Mouse (Mus musculus): Measurements from ENCODE around the gene Amd1. TPM values are rescaled to one million over a fixed set of nuclear protein-coding genes. Genes with fewer than 3 reads are reported as not detected.

The Amd1 gene
- total RNA-seq, 2 experiments from 2014 or later, result 94.9 to 998 TPM

DNA sequence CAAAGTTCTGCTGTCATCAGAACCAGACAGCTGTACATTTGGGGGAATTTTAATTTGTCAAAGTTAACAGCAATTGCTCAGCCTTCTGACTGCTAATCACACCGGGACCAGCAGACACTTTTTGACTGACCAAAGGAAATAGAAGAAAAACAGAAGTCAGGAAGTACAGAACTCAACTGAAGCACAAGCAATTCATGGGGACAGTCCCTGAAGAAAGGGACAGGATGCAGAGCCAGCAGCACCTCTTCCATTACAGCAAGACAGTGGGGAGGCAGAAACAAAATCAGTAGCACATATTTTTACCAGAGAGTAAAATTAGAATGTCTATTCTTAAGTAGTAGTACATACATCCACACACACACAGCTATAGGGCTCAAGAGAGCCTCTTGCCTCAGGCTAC lies 15.2 kb downstream of the Amd1 start:
- intact Hi-C loops (cut with DNase I), result no loop called here
- Histone ChIP-seq H3K27ac (no peak overlapping the region), H3K4me3 (no peak overlapping the region)
- no peak for DNase-seq
- TF ChIP-seq CTCF (IDR thresholded peaks at IDR 0.05), result no peak

DNA sequence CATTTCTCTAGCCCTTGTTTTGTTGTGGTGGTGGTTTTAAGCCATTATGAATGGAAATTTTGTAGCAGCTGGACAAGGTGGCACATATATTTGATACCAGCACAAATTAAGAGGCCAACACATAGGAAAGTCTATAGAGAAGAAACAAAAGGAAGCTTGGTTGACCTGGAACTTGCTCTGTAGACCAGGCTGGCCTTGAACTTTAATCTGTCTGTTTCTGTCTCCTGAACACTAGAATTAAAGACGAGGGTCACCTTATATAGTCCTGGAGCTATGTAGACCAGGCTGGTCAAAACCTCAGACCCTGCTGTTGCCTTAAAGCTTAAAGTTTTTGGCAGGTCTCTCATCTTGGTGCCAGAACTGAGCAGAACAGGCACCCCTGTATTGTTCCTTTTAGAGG lies 16.4 kb downstream of the Amd1 start:
- no peak for DNase-seq
- intact Hi-C loops (cut with DNase I), result no loop called here

DNA sequence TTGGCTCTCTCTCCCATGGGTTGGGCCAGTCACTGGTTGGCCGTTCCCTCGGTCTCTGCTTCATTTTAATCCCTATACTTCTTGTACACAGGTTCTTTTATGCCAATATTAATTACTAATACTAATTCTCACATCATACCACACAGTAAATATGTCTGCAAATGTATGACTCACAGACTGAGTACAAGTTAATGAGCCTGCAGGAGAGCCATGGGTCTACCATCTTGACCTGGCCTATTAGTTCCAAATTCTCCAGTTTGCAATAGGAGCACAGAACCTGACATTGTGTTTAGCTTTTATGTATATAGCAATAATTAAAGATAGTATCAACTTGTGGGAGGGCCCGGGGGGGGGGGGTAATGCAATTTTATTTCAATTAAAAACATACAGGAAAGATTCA lies 17.0 kb downstream of the Amd1 start:
- H3K4me3 ChIP-seq, result no peak overlapping the region
- no peak for DNase-seq
- intact Hi-C loops (cut with DNase I), result no loop called here
- H3K27ac ChIP-seq, result no peak overlapping the region
- no peak for TF ChIP-seq CTCF (IDR thresholded peaks at IDR 0.05)

More for the DNA sequence above, 16.4 kb downstream of the Amd1 start:
- H3K27ac ChIP-seq, result no peak overlapping the region
- no peak for TF ChIP-seq CTCF (IDR thresholded peaks at IDR 0.05)
- H3K4me3 ChIP-seq, result no peak overlapping the region

DNA sequence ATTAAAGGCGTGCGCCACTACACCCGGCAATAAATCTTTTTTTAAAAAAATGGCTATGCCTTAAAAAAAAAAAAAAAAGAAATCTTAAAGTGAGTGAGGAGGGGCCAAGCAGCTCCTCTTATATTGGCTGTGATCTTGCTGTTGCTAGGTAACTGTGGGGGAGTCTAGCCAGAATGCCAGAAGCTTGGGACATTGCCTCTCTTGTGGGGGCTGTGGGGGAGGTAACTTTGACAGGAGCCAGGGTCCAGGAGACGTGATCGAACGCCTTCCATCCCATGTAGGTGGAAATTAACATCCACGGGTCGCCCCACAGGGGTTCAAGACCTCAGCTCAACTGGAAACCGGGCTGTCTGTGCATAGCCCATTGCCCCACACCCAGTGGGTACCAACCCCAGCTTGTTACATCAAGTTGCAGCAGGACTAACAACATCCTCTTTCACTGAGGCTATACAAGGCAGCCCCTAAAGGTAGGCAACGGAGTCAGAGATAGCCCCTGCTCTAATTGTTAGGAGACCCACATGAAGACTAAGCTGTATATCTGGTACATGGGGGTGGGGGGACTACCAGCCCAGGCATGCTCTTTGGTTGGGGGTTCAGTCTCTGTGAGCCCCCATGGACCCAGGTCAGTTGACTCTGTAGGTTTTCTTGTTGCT lies 17.7 kb downstream of the Amd1 start:
- no peak for TF ChIP-seq CTCF (IDR thresholded peaks at IDR 0.05)
- Histone ChIP-seq H3K27ac (no peak overlapping the region), H3K4me3 (no peak overlapping the region)
- DNase-seq, result peak; percentile 27
- intact Hi-C loops (cut with DNase I), result no loop called here

GRCm38 (mm10) chr10:40283636-40284035 lies 18.4 kb downstream of the Amd1 start:
- intact Hi-C loops (cut with DNase I), result no loop called here
- DNase-seq, result peak; percentile 55
- no peak for TF ChIP-seq CTCF (IDR thresholded peaks at IDR 0.05)
- H3K4me3 ChIP-seq, result no peak overlapping the region
- no peak overlapping the region for H3K27ac ChIP-seq

DNA sequence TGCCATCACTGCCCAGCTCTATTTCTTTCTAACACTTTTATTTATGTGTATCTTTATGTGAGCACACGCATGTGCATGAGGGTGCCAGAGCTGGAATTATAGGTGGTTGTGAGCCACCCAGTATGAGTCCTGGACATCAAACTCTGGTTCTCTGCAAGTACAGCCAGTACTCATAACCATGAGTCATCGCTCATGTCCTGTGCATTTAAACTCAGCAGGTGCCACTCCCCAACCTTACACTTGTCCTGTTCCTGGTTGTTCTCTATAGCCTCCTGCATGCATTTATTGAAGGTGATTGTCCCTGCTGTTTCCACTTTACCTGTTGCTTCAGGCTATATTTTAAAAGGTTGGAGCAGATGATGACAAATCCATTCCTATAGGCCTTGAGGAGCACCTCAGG lies 20.4 kb downstream of the Amd1 start:
- intact Hi-C loops (cut with DNase I), result no loop called here
- H3K4me3 ChIP-seq, result no peak overlapping the region
- H3K27ac ChIP-seq, result no peak overlapping the region
- DNase-seq, result no peak
- TF ChIP-seq CTCF (IDR thresholded peaks at IDR 0.05), result no peak

GRCm38 (mm10) chr10:40278317-40278716 lies 23.7 kb downstream of the Amd1 start:
- TF ChIP-seq CTCF (IDR thresholded peaks at IDR 0.05), result no peak
- DNase-seq, result no peak
- intact Hi-C loops (cut with DNase I), result no loop called here
- Histone ChIP-seq H3K27ac (no peak overlapping the region), H3K4me3 (no peak overlapping the region)

GRCm38 (mm10) chr10:40275991-40276390 lies 26.0 kb downstream of the Amd1 start:
- intact Hi-C loops (cut with DNase I), result no loop called here
- no peak overlapping the region for H3K27ac ChIP-seq
- no peak overlapping the region for H3K4me3 ChIP-seq
- no peak for DNase-seq
- no peak for TF ChIP-seq CTCF (IDR thresholded peaks at IDR 0.05)

DNA sequence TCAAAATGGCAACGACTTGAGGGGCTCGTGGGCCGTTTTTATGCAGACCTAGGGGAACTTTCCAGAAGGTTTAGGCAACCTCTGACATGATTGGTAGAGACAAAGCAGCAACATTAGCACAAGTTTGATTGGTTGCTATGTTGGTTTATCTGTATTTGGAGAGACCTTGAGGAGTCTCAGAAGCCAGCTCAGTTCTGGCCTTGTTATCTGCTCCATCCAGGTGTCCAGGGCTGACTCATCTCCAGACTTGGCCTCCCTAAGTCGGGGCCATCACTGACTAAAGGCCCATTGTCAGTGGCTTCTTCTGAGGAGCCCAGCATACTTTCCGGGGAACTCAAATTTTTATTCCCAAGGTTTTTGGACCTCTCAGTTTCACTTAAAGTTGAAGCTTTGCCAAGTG lies 28.0 kb downstream of the Amd1 start:
- Histone ChIP-seq H3K27ac (no peak overlapping the region), H3K4me3 (no peak overlapping the region)
- no peak for TF ChIP-seq CTCF (IDR thresholded peaks at IDR 0.05)
- no peak for DNase-seq
- intact Hi-C loops (cut with DNase I), result no loop called here

GRCm38 (mm10) chr10:40271216-40271615 lies 30.8 kb downstream of the Amd1 start:
- DNase-seq, result no peak
- Histone ChIP-seq H3K27ac (no peak overlapping the region), H3K4me3 (no peak overlapping the region)
- intact Hi-C loops (cut with DNase I), result no loop called here
- TF ChIP-seq CTCF (IDR thresholded peaks at IDR 0.05), result no peak

DNA sequence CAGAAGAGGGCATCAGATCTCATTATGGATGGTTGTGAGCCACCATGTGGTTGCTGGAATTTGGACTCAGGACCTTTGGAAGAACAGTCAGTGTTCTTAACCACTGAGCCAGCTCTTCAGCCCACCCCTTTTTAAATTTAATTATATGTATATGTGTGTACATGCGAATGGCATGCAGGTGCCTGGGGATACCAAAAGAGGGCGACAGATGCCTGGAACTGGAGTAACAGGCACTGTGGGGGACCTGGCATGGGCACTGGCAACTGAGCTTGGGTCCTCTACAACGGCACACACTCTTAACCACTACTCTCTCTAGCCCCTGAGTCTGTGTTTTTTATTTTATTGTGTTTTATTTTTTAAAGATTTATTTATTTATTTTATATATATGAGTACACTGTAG lies 37.1 kb downstream of the Amd1 start:
- TF ChIP-seq CTCF (IDR thresholded peaks at IDR 0.05), result peak; percentile 15; the same call in 1 of the 2 replicates
- H3K4me3 ChIP-seq, result no peak overlapping the region
- no peak for DNase-seq
- no peak overlapping the region for H3K27ac ChIP-seq
- intact Hi-C loops (cut with DNase I), result no loop called here

- intact Hi-C loops (cut with DNase I), result no loop called here
- Histone ChIP-seq H3K27ac (no peak overlapping the region), H3K4me3 (no peak overlapping the region)
- TF ChIP-seq CTCF (IDR thresholded peaks at IDR 0.05), result no peak
- DNase-seq, result no peak
These were observed 38.3 kb downstream of the Amd1 start for GRCm38 (mm10) chr10:40263691-40264090.

- intact Hi-C loops (cut with DNase I), result no loop called here
- no peak for DNase-seq
- no peak overlapping the region for H3K4me3 ChIP-seq
- H3K27ac ChIP-seq, result no peak overlapping the region
- no peak for TF ChIP-seq CTCF (IDR thresholded peaks at IDR 0.05)
These were observed 39.8 kb downstream of the Amd1 start for GRCm38 (mm10) chr10:40262200-40262599.

DNA sequence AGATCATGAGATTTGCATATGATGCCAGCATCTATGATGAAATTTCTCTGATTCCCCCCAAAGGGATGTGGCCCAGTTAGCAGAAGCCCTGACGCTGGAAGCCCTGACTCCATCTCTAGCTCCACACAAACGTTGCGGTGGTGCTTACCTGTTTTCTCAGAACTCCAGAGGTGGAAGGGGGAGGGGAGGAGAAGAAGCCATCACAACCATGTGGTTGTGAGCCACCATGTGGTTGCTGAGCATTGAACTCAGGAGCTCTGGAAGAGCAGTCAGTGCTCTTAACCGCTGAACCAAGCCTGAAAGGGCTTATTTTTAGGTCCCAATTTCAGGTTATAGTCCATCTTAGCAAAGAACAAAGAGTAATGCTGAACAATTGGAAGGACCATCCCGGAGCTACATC lies 41.7 kb downstream of the Amd1 start:
- no peak overlapping the region for H3K4me3 ChIP-seq
- DNase-seq, result no peak
- TF ChIP-seq CTCF (IDR thresholded peaks at IDR 0.05), result no peak
- no peak overlapping the region for H3K27ac ChIP-seq
- intact Hi-C loops (cut with DNase I), result no loop called here

Data from gastrocnemius, adult 2 months (tissue).